Mouse (Mus musculus) CD4-positive helper T cell, adult 2 months (primary cell): ENCODE results near the gene Vmn2r71.

ENCODE experiments used
- DNase-seq: peaks from one replicate; pipeline ENCODE4 v3.0.0-alpha.2; 2012; ENCODE audit warnings: low read depth, missing footprints, low spot score

Vmn2r71 gene

DNA sequence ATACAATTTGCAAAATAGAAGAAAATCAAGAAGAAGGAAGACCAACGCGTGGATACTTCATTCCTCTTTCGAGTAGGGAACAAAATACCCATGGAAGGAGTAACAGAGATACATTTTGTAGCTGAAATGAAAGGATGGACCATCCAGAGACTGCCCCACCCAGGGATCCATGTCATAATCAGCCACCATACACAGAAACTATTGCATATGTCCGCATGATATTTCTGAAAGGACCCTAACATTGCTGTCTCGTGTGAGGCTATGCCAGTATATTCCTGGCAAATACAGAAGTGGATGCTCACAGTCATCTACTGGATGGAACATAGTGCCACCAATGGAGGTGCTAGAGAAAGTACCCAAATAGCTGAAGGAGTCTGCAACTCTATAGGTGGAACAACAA lies at the start of gene Vmn2r71:
Gene Vmn2r71, plus strand, starts transcription at position 301 of the 400 bp plus-strand sequence.
- DNase-seq: no peak

DNA sequence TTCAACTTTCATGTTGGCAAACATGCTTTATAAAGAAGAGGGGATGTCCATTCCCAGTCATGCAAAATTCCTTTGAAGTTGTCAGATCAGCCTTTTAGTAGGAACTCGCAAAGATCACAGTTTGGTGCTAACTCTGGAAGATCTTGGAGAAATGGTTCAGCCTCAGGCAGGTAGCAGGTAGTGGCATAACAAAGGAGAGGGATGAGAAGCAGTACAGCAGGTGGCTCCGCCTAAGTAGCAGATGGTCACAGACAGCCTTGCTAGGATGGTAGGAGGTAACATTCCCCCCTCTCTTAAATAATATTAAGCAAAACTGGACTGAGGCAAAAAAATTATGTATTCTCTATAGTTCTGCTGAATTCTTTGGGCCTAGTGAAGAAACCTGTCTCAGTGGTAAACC lies 20.8 kb upstream of the Vmn2r71 start:
- no peak for DNase-seq

DNA sequence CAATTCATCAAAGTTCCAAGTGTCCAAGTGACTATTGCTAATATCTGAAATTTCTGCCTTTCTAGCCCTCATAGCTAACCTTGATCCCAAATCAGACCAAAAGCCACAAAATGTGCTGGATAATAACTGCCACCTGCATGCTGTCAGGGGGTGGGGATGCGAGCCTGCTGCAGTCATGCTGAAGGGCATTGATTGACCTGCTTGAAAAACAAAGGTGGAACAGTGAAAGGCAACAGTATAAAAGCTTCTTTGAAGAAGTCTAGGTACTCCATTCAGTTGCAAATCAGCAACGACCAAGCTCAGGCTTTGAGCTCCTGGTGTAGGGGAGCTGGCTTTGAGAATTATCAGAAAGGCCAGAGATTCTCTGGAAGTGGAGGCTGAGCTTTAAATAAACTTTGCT lies 19.8 kb upstream of the Vmn2r71 start:
- DNase-seq: no peak

DNA sequence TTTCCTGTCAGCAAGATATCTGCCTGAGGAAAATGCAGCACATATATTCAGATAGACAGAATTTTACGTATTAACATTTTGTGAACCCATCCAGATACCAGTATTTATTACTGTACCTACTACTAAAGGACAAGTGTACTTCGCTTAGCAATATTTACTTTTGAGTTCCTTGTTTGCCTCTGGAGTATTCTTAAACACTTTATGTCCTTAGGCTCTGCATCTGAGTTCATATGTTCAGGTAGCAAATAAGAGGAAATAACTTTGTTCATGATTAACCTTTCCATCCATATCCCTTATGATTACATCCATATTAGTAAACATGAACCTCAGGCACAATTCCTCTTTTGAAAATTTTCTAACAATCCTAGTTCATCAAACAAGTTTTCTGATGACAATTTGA lies 6.2 kb downstream of the Vmn2r71 start, which contains the start of gene Vmn2r70:
Gene Vmn2r70, minus strand, starts transcription at position 101 of the 400 bp plus-strand sequence.
- no peak for DNase-seq
